Mouse (Mus musculus) left cerebral cortex, adult 18-20 months (tissue): ENCODE data around the gene Polr1b. TPM values are rescaled to one million over a fixed set of nuclear protein-coding genes. Genes with fewer than 3 reads are reported as not detected.

Experiments
- total RNA-seq, 2 experiments: library from RNA; stranded (reverse); gene quantifications; 2 replicates each; pipeline ENCODE4 v1.2.3; 2021

The Polr1b gene
- total RNA-seq, 2 experiments from 2014 or later, result 20.5 to 22.6 TPM

Other genes with a start within 250 kb of the Polr1b start
- 1 to 10 TPM; 2.7 to 3.1 TPM for gene Fbln7, start 238.0 kb upstream of the Polr1b start, total RNA-seq
- 1 to 10 TPM; 6.8 to 8.4 TPM for gene Zc3h8, start 156.9 kb upstream of the Polr1b start, total RNA-seq
- gene Zc3h6, start 133.6 kb upstream of the Polr1b start, total RNA-seq, result 10 to 100 TPM; 12.4 to 16.4 TPM
- 1 to 10 TPM; 3.4 TPM for gene Gm10762, start 133.3 kb upstream of the Polr1b start, total RNA-seq
- under 1 TPM; 0.14 to 0.21 TPM for gene Vinac1, start 52.8 kb upstream of the Polr1b start, total RNA-seq
- 10 to 100 TPM; 63.4 to 67.0 TPM for gene Ttl, start 35.1 kb upstream of the Polr1b start, total RNA-seq
- 10 to 100 TPM; 10.7 to 11.0 TPM for gene Chchd5, start 28.7 kb downstream of the Polr1b start, total RNA-seq
- 100 to 1,000 TPM; 174 to 176 TPM for gene Slc20a1, start 97.8 kb downstream of the Polr1b start, total RNA-seq
- under 1 TPM; 0.30 to 0.37 TPM for gene Ckap2l, start 196.2 kb downstream of the Polr1b start, total RNA-seq
- gene Il1a, start 209.0 kb downstream of the Polr1b start, total RNA-seq, result under 1 TPM; 0.73 to 0.77 TPM